Mouse (Mus musculus) layer of hippocampus, adult 6 months (tissue): Measurements from ENCODE around the gene Gm4064. TPM values are rescaled to one million over a fixed set of nuclear protein-coding genes. Genes with fewer than 3 reads are reported as not detected.

ENCODE experiments used
- long read RNA-seq, 2 experiments: library from polyadenylated mRNA; unstranded; transcript quantifications; one replicate each; pipeline ENCODE4 v2.0.0; 2019 to 2020
- polyA plus RNA-seq: library from polyadenylated mRNA; unstranded; fragments of <200 nt; fragmentation: Nextera tagmentation; gene quantifications from 2 replicates; pipeline ENCODE4 v1.2.3, GENCODE M21; 2021

Gene Gm4064
- not detected in 2 replicates for polyA plus RNA-seq
- long read RNA-seq, experiment 1: 0 reads
- long read RNA-seq, experiment 2: 0 reads

DNA sequence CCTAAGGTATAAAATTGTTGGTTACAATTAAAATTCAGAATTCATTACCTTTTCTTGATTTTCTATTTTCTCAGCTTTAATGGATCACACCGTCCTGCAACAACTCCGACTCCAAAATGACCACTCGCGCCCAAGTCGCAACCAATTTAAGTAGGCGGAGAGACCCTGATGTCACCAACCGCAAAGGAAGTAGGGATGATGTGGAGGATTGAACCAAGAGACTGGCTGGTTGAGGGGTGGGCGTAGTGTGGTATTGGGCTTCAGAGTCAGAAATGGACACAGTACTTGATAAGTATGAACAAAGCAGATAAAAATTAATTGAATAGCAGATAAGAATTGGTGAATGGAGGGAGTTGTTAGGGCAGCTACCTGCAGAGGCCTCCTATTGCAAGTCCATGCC, at the start of gene Gm4064:
Gene Gm4064, minus strand, starts transcription at position 101 of the 400 bp plus-strand sequence.

GRCm38 (mm10) chrY:2830380-2830779, 34.4 kb upstream of the Gm4064 start, which contains the start of the genes Rbmy and Gm10256:
TSS of gene Rbmy (plus strand) at chrY:2830680.
TSS of gene Gm10256 (plus strand) at chrY:2830699.

Other genes with a start within 250 kb of the Gm4064 start
- not detected in 2 replicates for gene H2al2c, start 197.1 kb downstream of the Gm4064 start, polyA plus RNA-seq
- not detected in 2 replicates for gene Sry, start 132.5 kb downstream of the Gm4064 start, polyA plus RNA-seq
- not detected in 2 replicates for gene H2al2b, start 75.5 kb downstream of the Gm4064 start, polyA plus RNA-seq
- gene Rbmy, start 34.5 kb upstream of the Gm4064 start, polyA plus RNA-seq: not detected in 2 replicates
- gene Gm10256, start 34.5 kb upstream of the Gm4064 start, polyA plus RNA-seq: not detected in 2 replicates
- gene Gm10352, start 104.8 kb upstream of the Gm4064 start, polyA plus RNA-seq: not detected in 2 replicates
- not detected in 2 replicates for gene Gm29289, start 136.4 kb upstream of the Gm4064 start, polyA plus RNA-seq